Mouse (Mus musculus): ENCODE data around the gene Nup98. TPM values are rescaled to one million over a fixed set of nuclear protein-coding genes. Genes with fewer than 3 reads are reported as not detected.
A peak's percentile ranks its signal among the peaks of the same experiment; 100 is the strongest.

The Nup98 gene
- polyA plus RNA-seq, 1 experiment from 2014 or later = 43.3 TPM

DNA sequence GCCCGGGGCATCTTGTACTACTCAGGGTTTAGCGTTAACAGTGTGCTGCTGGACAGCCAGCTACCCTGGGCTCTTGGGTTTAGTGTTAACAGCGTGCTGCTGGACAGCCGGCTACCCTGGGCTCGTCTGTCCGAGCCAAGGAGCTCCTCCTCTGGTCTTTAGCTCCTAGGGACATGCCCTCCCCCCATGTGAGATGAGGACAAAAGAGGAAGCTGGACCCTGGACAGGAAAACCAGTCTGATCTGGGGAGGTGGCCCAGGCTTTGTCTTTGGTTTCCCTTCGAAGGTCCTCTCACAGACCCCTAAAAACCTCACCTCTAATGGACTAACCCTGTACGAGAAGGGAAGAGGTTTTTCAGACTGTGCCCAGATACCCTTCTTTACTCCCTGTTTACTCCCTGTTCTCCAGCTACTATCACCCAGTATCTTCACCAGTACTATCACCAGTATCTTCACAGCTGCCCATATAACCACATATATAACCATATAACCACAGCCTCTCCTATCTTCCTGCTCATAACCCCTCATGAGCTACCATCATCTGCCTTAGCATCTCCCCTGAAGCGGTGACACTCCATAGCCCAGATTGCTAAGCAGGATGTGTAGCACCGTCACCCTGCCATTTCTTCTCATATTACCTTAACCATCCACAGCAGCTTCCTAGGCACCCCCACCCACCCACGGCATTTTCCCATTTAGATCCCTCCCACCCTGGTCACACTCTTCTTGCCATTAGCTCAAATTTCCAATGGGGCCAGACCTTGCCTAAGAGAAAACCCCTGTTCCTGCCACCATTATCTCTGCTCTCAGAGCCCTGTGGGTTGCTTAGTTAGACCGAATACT lies 37.2 kb upstream of the Nup98 start:
- Histone ChIP-seq H3K9ac (replicated peaks) (no peak overlapping the region), H3K4me3 (no peak overlapping the region), H3K9me3 (no peaks in the 10 kb centered on the region), H3K36me3 (no peaks in the 10 kb centered on the region), H3K27ac (replicated peaks) (no peak overlapping the region), H3K27me3 (no peaks in the 10 kb centered on the region), H3K4me1 (peaks cover 43% of the 10 kb centered on the region), H3K4me2 (replicated peaks) (peak overlapping the region; percentile 9; the same call in 1 of the 2 replicates)
- no peak for ATAC-seq (ENCODE audit: low FRiP score, low read depth)
- 54% methylated on average over 12 of the region's 12 CpGs for WGBS

GRCm38 (mm10) chr7:102246265-102246664 lies 36.3 kb upstream of the Nup98 start:
- Histone ChIP-seq H3K4me3 (no peak overlapping the region), H3K4me1 (peaks cover 43% of the 10 kb centered on the region), H3K27me3 (no peaks in the 10 kb centered on the region), H3K27ac (replicated peaks) (no peak overlapping the region), H3K4me2 (replicated peaks) (no peak overlapping the region), H3K36me3 (no peaks in the 10 kb centered on the region), H3K9me3 (no peaks in the 10 kb centered on the region), H3K9ac (replicated peaks) (no peak overlapping the region)
- ATAC-seq (ENCODE audit: low FRiP score, low read depth) = no peak
- 59% methylated on average over 6 of the region's 6 CpGs for WGBS

GRCm38 (mm10) chr7:102245775-102246174 lies 35.8 kb upstream of the Nup98 start:
- Histone ChIP-seq H3K27me3 (no peaks in the 10 kb centered on the region), H3K27ac (replicated peaks) (no peak overlapping the region), H3K9me3 (no peaks in the 10 kb centered on the region), H3K36me3 (peaks cover 3% of the 10 kb centered on the region), H3K4me2 (replicated peaks) (no peak overlapping the region), H3K4me1 (peaks cover 39% of the 10 kb centered on the region), H3K4me3 (no peak overlapping the region), H3K9ac (replicated peaks) (0 out of 2 replicates have a peak overlapping the region, but pooled peaks have one; percentile 37)
- WGBS = 5% methylated on average over 1 of the region's 1 CpGs
- ATAC-seq (ENCODE audit: low FRiP score, low read depth) = no peak

DNA sequence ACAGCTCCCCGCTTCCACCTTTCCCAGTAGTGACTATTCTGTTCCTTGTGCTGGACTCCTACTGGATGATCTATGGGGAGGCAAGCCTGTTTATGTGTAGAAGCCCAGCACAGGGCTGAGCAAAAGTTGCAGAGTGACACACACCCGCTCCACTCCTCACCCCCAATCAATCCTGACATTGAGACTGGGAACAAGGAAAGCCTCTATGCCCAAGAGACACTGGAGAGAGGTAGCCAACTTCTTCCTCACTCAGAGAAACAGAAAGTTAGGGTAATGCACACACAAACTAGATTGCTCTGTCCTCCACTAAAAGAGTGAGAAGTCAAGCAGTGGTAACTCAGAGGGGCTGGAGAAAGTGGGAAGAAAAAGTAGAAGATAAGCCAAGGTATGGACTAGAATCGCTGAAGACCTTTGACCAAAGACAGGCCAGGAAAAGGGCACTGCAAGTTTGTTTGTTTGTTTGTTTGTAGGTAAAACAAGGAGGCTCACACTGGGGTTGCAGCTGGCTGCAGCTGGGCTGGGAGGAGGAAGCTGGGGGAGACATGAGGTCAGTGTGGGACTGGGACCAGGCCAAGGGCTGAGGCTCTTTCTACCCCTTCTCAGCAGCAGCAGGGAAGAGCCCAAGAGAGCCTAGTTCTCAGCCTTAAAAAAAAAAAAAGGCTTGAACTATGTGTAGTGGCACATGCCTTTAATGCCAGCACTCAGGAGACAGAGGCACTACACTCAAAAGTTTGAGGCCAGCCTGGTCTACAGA lies 35.0 kb upstream of the Nup98 start:
- Histone ChIP-seq H3K27me3 (no peaks in the 10 kb centered on the region), H3K4me3 (no peak overlapping the region), H3K9ac (replicated peaks) (no peak overlapping the region), H3K36me3 (peaks cover 11% of the 10 kb centered on the region), H3K9me3 (no peaks in the 10 kb centered on the region), H3K27ac (replicated peaks) (no peak overlapping the region), H3K4me2 (replicated peaks) (no peak overlapping the region), H3K4me1 (peaks cover 39% of the 10 kb centered on the region)
- 85% methylated on average over 3 of the region's 3 CpGs for WGBS
- no peak for ATAC-seq (ENCODE audit: low FRiP score, low read depth)

- Histone ChIP-seq H3K27ac (replicated peaks) (no peak overlapping the region), H3K4me1 (peaks cover 32% of the 10 kb centered on the region), H3K4me3 (no peak overlapping the region), H3K9me3 (no peaks in the 10 kb centered on the region), H3K36me3 (peaks cover 21% of the 10 kb centered on the region), H3K27me3 (no peaks in the 10 kb centered on the region), H3K4me2 (replicated peaks) (no peak overlapping the region), H3K9ac (replicated peaks) (no peak overlapping the region)
- no peak for ATAC-seq (ENCODE audit: low FRiP score, low read depth)
- WGBS = 89% methylated on average over 2 of the region's 2 CpGs
Observed at GRCm38 (mm10) chr7:102243870-102244269, 33.9 kb upstream of the Nup98 start.

GRCm38 (mm10) chr7:102242917-102243316 lies 32.9 kb upstream of the Nup98 start:
- no peak overlapping the region for H3K4me3 ChIP-seq
- no peak overlapping the region for H3K9ac ChIP-seq (replicated peaks)
- H3K36me3 ChIP-seq = peaks cover 29% of the 10 kb centered on the region
- peaks cover 22% of the 10 kb centered on the region for H3K4me1 ChIP-seq
- no peak overlapping the region for H3K27ac ChIP-seq (replicated peaks)
- WGBS = 89% methylated on average over 3 of the region's 3 CpGs
- no peaks in the 10 kb centered on the region for H3K9me3 ChIP-seq
- no peak overlapping the region for H3K4me2 ChIP-seq (replicated peaks)
- H3K27me3 ChIP-seq = no peaks in the 10 kb centered on the region
- ATAC-seq (ENCODE audit: low FRiP score, low read depth) = no peak

- no peak overlapping the region for H3K4me2 ChIP-seq (replicated peaks)
- H3K27ac ChIP-seq (replicated peaks) = no peak overlapping the region
- H3K36me3 ChIP-seq = peaks cover 35% of the 10 kb centered on the region
- H3K9ac ChIP-seq (replicated peaks) = no peak overlapping the region
- H3K9me3 ChIP-seq = no peaks in the 10 kb centered on the region
- no peaks in the 10 kb centered on the region for H3K27me3 ChIP-seq
- peaks cover 17% of the 10 kb centered on the region for H3K4me1 ChIP-seq
- H3K4me3 ChIP-seq = no peak overlapping the region
- 90% methylated on average over 5 of the region's 5 CpGs for WGBS
- no peak for ATAC-seq (ENCODE audit: low FRiP score, low read depth)
Observed at GRCm38 (mm10) chr7:102242371-102242770, 32.4 kb upstream of the Nup98 start.

DNA sequence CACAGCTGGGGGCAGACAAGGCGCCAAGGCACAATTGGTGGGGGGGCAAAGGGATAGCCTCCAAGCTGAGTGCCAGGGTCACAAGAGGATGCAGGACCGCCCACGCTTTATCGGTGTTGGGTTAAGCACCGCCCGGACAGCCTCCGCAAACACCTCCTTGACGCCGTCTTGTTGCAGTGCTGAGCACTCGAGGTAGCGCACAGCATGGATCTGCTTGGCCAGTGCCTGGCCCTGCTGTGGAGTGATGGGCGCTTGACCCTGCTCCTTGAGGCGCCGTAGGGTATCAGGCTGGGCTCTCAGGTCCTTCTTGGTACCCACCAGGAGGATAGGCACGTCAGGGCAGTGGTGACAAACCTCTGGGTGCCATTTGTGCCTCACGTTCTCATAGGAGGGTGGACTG lies 29.6 kb upstream of the Nup98 start:
- Histone ChIP-seq H3K9me3 (no peaks in the 10 kb centered on the region), H3K9ac (replicated peaks) (no peak overlapping the region), H3K27me3 (no peaks in the 10 kb centered on the region), H3K4me1 (no peaks in the 10 kb centered on the region), H3K36me3 (peaks cover 50% of the 10 kb centered on the region), H3K4me2 (replicated peaks) (no peak overlapping the region), H3K4me3 (no peak overlapping the region), H3K27ac (replicated peaks) (no peak overlapping the region)
- no peak for ATAC-seq (ENCODE audit: low FRiP score, low read depth)
- 95% methylated on average over 16 of the region's 16 CpGs for WGBS

GRCm38 (mm10) chr7:102238686-102239286 lies 28.8 kb upstream of the Nup98 start:
- Histone ChIP-seq H3K4me2 (replicated peaks) (no peak overlapping the region), H3K9me3 (no peaks in the 10 kb centered on the region), H3K27ac (replicated peaks) (no peak overlapping the region), H3K4me3 (no peak overlapping the region), H3K9ac (replicated peaks) (no peak overlapping the region), H3K36me3 (peaks cover 50% of the 10 kb centered on the region), H3K27me3 (no peaks in the 10 kb centered on the region), H3K4me1 (no peaks in the 10 kb centered on the region)
- 86% methylated on average over 8 of the region's 8 CpGs for WGBS
- ATAC-seq (ENCODE audit: low FRiP score, low read depth) = no peak

DNA sequence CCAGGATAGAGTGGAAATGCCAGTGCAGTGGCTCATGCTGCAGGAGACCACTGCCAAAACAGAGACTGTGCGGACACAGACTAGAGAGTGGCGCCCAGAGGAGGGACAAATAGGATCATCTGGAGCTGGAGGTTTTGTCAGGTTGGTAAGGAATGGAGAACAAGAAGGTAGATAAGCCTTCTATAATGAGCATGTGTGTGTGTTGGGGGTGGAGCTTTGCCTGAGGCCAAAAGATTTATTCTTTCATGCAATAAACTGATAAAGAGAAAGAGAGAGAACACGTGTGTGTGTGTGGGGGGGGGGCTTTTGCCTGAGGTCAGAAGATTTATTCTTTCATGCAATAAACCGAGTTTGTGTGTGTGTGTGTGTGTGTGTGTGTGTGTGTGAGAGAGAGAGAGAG lies 23.1 kb upstream of the Nup98 start:
- no peaks in the 10 kb centered on the region for H3K4me1 ChIP-seq
- no peaks in the 10 kb centered on the region for H3K27me3 ChIP-seq
- ATAC-seq (ENCODE audit: low FRiP score, low read depth) = no peak
- H3K36me3 ChIP-seq = peaks cover 22% of the 10 kb centered on the region
- H3K4me3 ChIP-seq = no peak overlapping the region
- no peak overlapping the region for H3K9ac ChIP-seq (replicated peaks)
- no peak overlapping the region for H3K27ac ChIP-seq (replicated peaks)
- 75% methylated on average over 4 of the region's 4 CpGs for WGBS
- no peaks in the 10 kb centered on the region for H3K9me3 ChIP-seq
- no peak overlapping the region for H3K4me2 ChIP-seq (replicated peaks)

DNA sequence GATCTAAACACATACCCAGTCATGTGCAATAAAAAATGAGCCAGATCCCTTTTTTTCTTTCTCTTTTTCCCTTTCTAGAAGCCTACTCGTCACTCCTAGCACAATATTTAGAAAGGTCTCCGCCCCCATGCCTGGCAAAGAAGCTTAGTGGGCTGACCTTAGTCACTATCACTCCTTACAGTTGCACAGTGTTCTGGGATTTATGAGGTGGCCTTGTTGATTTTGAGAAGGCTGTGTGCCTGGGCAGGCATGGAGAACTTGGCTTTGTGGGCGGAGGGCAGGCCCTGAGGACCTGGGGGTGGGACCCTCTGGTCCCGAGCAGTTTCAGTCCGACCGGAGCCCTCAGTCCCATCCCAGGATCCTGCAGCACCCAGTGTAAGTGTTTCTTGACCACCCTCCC lies 19.8 kb upstream of the Nup98 start:
- H3K4me2 ChIP-seq (replicated peaks) = no peak overlapping the region
- H3K27ac ChIP-seq (replicated peaks) = no peak overlapping the region
- H3K9ac ChIP-seq (replicated peaks) = no peak overlapping the region
- H3K27me3 ChIP-seq = no peaks in the 10 kb centered on the region
- H3K4me3 ChIP-seq = no peak overlapping the region
- 92% methylated on average over 6 of the region's 6 CpGs for WGBS
- H3K36me3 ChIP-seq = no peaks in the 10 kb centered on the region
- no peaks in the 10 kb centered on the region for H3K9me3 ChIP-seq
- ATAC-seq (ENCODE audit: low FRiP score, low read depth) = no peak
- no peaks in the 10 kb centered on the region for H3K4me1 ChIP-seq

DNA sequence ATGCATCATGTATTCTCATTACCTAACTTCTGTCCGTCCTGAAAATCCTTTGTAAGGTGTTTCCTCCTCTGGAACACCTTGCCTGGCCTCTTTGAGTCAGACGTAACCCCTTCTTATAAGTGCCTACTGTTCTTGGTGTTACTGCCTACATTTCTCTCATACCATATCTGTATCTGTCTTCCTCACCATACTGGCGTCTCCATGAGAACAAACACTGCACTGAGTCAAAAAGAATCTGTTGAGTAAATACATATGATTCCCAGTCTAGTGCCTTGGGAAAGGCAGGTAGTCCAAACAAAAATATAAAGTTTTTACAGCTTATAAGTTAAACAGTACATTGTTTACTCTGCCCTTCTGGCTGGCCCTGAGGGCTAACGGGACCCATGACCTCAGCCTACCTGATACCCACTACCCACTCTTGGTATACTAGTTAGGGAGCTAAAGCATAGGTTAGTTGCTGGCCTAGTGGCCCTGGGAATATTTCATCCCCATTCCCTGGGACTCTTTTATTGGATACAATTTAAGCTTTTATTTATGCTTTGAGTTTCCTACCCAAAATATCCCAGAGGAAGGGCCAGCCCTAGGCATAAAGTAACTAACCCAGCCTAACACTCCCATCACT lies 18.2 kb upstream of the Nup98 start:
- ATAC-seq (ENCODE audit: low FRiP score, low read depth) = no peak
- Histone ChIP-seq H3K4me3 (no peak overlapping the region), H3K27ac (replicated peaks) (no peak overlapping the region), H3K27me3 (no peaks in the 10 kb centered on the region), H3K9ac (replicated peaks) (no peak overlapping the region), H3K9me3 (no peaks in the 10 kb centered on the region), H3K4me2 (replicated peaks) (no peak overlapping the region), H3K36me3 (no peaks in the 10 kb centered on the region), H3K4me1 (0 out of 2 replicates have a peak, but pooled peaks cover under 1% of the 10 kb centered on the region)
- 91% methylated on average over 4 of the region's 4 CpGs for WGBS

Measured in midbrain, embryonic 12.5 days (tissue).